Mouse (Mus musculus) heart, adult 2 months (tissue): ENCODE measurements at regions not wholly inside any gene's neighbourhood (a gene's known extent, or its start where the extent isn't known, plus 50 kb on each side); places are given as distances from the start of the nearest gene placed in this dataset.
A peak's percentile ranks its signal among the peaks of the same experiment; 100 is the strongest.

Source experiments
- DNase-seq, 2 experiments: peaks; one replicate each; pipeline ENCODE4 v3.0.0; 2021
- H3K27ac ChIP-seq: fragments of 200-600 bp; 2 replicates; pipeline ENCODE4 v1.8.1; 2022
- H3K27me3 ChIP-seq: fragments of 200-500 bp; 2 replicates; pipeline ENCODE4 v1.6.1; 2012; ENCODE audit warnings: mild to moderate bottlenecking, low read length, inconsistent platforms, mixed read lengths; ENCODE audit not compliant: control insufficient read depth, insufficient read depth
- H3K36me3 ChIP-seq: fragments of 200-500 bp; 2 replicates; pipeline ENCODE4 v1.6.1; 2012; ENCODE audit warnings: low read length, inconsistent platforms; ENCODE audit not compliant: control insufficient read depth, insufficient read depth
- H3K4me1 ChIP-seq: fragments of 200-500 bp; 2 replicates; pipeline ENCODE4 v1.6.1; 2011; ENCODE audit warnings: low read length; ENCODE audit not compliant: control insufficient read depth, insufficient read depth
- H3K4me3 ChIP-seq: fragments of 200-600 bp; 2 replicates; pipeline ENCODE4 v1.8.1; 2022
- H3K79me2 ChIP-seq: fragments of 200-500 bp; replicated peaks from 2 replicates; pipeline ENCODE4 v1.6.1; 2012; ENCODE audit warnings: mild to moderate bottlenecking, inconsistent platforms, low read length, moderate library complexity, mixed read lengths; ENCODE audit not compliant: control insufficient read depth, insufficient read depth
- H3K9ac ChIP-seq: fragments of 200-500 bp; 2 replicates; pipeline ENCODE4 v1.6.1; 2012; ENCODE audit warnings: low read depth, mild to moderate bottlenecking, control low read depth, inconsistent platforms, low read length, mixed read lengths
- CTCF ChIP-seq: fragments of 200-600 bp; IDR thresholded peaks from 2 replicates; pipeline ENCODE4 v1.8.1; 2022; ENCODE audit warnings: antibody characterized with exemption, mild to moderate bottlenecking, moderate library complexity
- EP300 ChIP-seq: fragments of 200-500 bp; IDR thresholded peaks from 2 replicates; pipeline ENCODE4 v1.6.1; 2011; ENCODE audit warnings: low read depth, low read length, control low read depth; ENCODE audit not compliant: insufficient read depth
- POLR2A ChIP-seq: fragments of 200-500 bp; IDR thresholded peaks from 2 replicates; pipeline ENCODE4 v1.6.1; 2011; ENCODE audit warnings: mild to moderate bottlenecking, low read depth, low read length, control low read depth; ENCODE audit not compliant: insufficient read depth
- WGBS: fragments of 180-500 bp; shearing (Covaris S2); methylation state at CpG from one replicate; pipeline ENCODE4 v1.1.7; 2018; 5-methylcytosine and 5-hydroxymethylcytosine counted together
- intact Hi-C: fragments of 180-260 bp; cut with DNase I; formaldehyde crosslinking; loops from one replicate; pipeline ENCODE4 v1.15.1; 2025

GRCm38 (mm10) chr1:119256097-119256473 lies 166.0 kb downstream of the Inhbb start:
- Histone ChIP-seq H3K4me3 (no peak overlapping the region), H3K4me1 (no peaks in the 10 kb centered on the region; the same call in 1 of the 2 replicates), H3K9ac (no peak overlapping the region), H3K27me3 (no peaks in the 10 kb centered on the region), H3K36me3 (no peaks in the 10 kb centered on the region), H3K27ac (no peak overlapping the region), H3K79me2 (no peaks in the 10 kb centered on the region)
- 0 out of 2 replicates have a peak, but pooled peaks have one; percentile 14 for TF ChIP-seq CTCF
- TF ChIP-seq EP300 = no peak
- intact Hi-C loops = loop anchor here (10.0 kb wide), 1 partner anchor 169 kb away; the partner anchor contains the start of gene Inhbb
- no peak for DNase-seq
- 74% methylated on average over 5 of the region's 5 CpGs for WGBS

- intact Hi-C loops = loop anchor here (10.0 kb wide), 1 partner anchor 169 kb away; the partner anchor contains the start of gene Inhbb
- H3K79me2 ChIP-seq = no peaks in the 10 kb centered on the region
- 88% methylated on average over 20 of the region's 20 CpGs for WGBS
- no peak overlapping the region for H3K4me3 ChIP-seq
- H3K27me3 ChIP-seq = no peaks in the 10 kb centered on the region
- no peak for TF ChIP-seq CTCF
- no peak for TF ChIP-seq POLR2A
- TF ChIP-seq EP300 = no peak
- DNase-seq = no peak
- H3K36me3 ChIP-seq = no peaks in the 10 kb centered on the region
- H3K9ac ChIP-seq = no peak overlapping the region
- no peaks in the 10 kb centered on the region; the same call in 1 of the 2 replicates for H3K4me1 ChIP-seq
- no peak overlapping the region for H3K27ac ChIP-seq
Measured at GRCm38 (mm10) chr1:119255386-119256096, 166.5 kb downstream of the Inhbb start.

- intact Hi-C loops = loop anchor here (10.0 kb wide), 1 partner anchor 170 kb away; the partner anchor contains the start of gene Inhbb
Measured at GRCm38 (mm10) chr1:119254928-119255327, 167.1 kb downstream of the Inhbb start.

GRCm38 (mm10) chr1:119253371-119253851 lies 168.6 kb downstream of the Inhbb start:
- TF ChIP-seq CTCF = peak; percentile 14; the same call in 1 of the 2 replicates
- TF ChIP-seq EP300 = no peak
- no peak for TF ChIP-seq POLR2A
- intact Hi-C loops = loop anchor here (10.0 kb wide), 1 partner anchor 171 kb away; the partner anchor contains the start of gene Inhbb
- Histone ChIP-seq H3K9ac (no peak overlapping the region), H3K36me3 (no peaks in the 10 kb centered on the region), H3K79me2 (no peaks in the 10 kb centered on the region), H3K4me3 (no peak overlapping the region), H3K4me1 (no peaks in the 10 kb centered on the region; the same call in 1 of the 2 replicates), H3K27me3 (no peaks in the 10 kb centered on the region), H3K27ac (no peak overlapping the region)
- 72% methylated on average over 7 of the region's 7 CpGs for WGBS
- peak; percentile 29 to 51 for DNase-seq

More at GRCm38 (mm10) chr1:119254928-119255327, 167.1 kb downstream of the Inhbb start:
- DNase-seq = no peak
- Histone ChIP-seq H3K36me3 (no peaks in the 10 kb centered on the region), H3K4me3 (no peak overlapping the region), H3K9ac (no peak overlapping the region), H3K27me3 (no peaks in the 10 kb centered on the region), H3K27ac (no peak overlapping the region), H3K4me1 (no peaks in the 10 kb centered on the region; the same call in 1 of the 2 replicates), H3K79me2 (no peaks in the 10 kb centered on the region)
- 90% methylated on average over 5 of the region's 5 CpGs for WGBS
- no peak for TF ChIP-seq EP300
- TF ChIP-seq CTCF = no peak
- no peak for TF ChIP-seq POLR2A

GRCm38 (mm10) chr1:119252403-119252802 lies 169.6 kb downstream of the Inhbb start:
- TF ChIP-seq EP300 = no peak
- no peak for TF ChIP-seq CTCF
- no peak for TF ChIP-seq POLR2A
- Histone ChIP-seq H3K4me1 (no peaks in the 10 kb centered on the region; the same call in 1 of the 2 replicates), H3K4me3 (no peak overlapping the region), H3K36me3 (no peaks in the 10 kb centered on the region), H3K27ac (no peak overlapping the region), H3K27me3 (no peaks in the 10 kb centered on the region), H3K9ac (no peak overlapping the region), H3K79me2 (no peaks in the 10 kb centered on the region)
- no peak for DNase-seq
- 80% methylated on average over 6 of the region's 6 CpGs for WGBS
- intact Hi-C loops = loop anchor here (10.0 kb wide), 1 partner anchor 172 kb away; the partner anchor contains the start of gene Inhbb

- Histone ChIP-seq H3K79me2 (no peaks in the 10 kb centered on the region), H3K27ac (no peak overlapping the region), H3K27me3 (no peaks in the 10 kb centered on the region), H3K36me3 (no peaks in the 10 kb centered on the region), H3K4me1 (no peaks in the 10 kb centered on the region; the same call in 1 of the 2 replicates), H3K4me3 (no peak overlapping the region), H3K9ac (no peak overlapping the region)
- WGBS = 97% methylated on average over 5 of the region's 5 CpGs
- TF ChIP-seq EP300 (no peak), CTCF (no peak), POLR2A (no peak)
- DNase-seq = no peak
- intact Hi-C loops = loop anchor here (10.0 kb wide), 1 partner anchor 173 kb away; the partner anchor contains the start of gene Inhbb
Measured at GRCm38 (mm10) chr1:119251741-119252140, 170.3 kb downstream of the Inhbb start.
